Mouse (Mus musculus): ENCODE data around the gene Epha4.

DNA sequence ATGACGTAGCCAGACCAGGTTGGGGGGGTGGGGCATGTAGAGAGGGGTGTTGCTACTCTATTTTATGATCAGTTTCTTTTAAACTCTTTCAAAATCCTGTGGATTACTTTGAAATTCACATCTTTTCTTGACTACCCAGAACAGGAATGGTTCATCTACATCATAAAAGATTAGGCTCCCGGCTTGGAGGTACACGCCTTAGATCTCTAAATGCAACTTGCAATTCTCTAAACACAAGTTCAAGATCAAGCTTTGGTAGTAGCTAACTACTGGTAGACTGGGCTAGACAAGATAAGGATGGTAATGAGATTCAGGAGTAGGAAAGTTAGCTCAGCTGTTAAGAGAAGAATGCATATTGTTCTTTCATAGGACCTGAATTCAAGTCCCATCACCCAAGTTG is 63.3 kb downstream of the Epha4 start:
- TF ChIP-seq CTCF (IDR thresholded peaks at IDR 0.05; ENCODE audit: low read depth, low read length) (no peak), POLR2AphosphoS5 (IDR thresholded peaks at IDR 0.05; ENCODE audit: insufficient replicate concordance, low read depth, low read length) (no peak), GATA1 (IDR thresholded peaks at IDR 0.05; ENCODE audit: borderline replicate concordance, low read length) (no peak), TAL1 (conservative IDR thresholded peaks at IDR 0.05; ENCODE audit: low read depth, low read length) (no peak), GATA2 (IDR thresholded peaks at IDR 0.05; ENCODE audit: borderline replicate concordance, low read depth, low read length) (no peak)
